Mouse (Mus musculus): ENCODE results near the gene Rab37. TPM values are rescaled to one million over a fixed set of nuclear protein-coding genes. Genes with fewer than 3 reads are reported as not detected.

The Rab37 gene
- total RNA-seq, 2 experiments from 2014 or later: 0.62 TPM

DNA sequence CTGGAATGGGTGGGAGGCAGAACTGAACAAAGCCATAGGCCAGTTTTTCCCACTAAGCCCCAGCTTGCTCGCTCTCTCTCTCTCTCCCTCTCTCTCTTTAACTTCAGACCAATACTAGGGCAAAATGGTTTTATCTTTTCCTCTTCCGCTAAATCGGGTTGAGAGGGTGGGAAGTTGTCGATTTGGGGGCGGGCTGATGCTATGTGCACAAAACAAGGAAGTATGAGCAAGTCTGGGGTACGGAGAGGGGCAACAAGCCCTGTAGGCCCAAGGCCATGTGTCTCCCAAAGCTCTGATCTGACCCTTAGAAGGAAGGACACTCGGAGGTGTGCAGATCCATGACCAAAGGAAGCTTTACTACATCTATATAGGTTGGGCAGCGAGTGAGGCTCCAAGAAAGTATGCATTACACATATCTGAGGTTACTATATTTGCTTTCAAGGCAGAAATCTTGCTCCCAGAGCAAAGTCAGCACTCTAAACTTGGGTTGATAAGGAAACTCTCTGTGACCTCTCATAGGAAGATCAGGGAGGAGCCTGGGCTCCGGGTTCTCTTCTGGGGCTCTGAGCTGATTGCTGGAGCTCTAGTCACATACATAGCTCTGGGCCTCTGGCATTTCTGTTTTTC is 70.5 kb downstream of the Rab37 start:
- intact Hi-C loops (cut with DNase I; ENCODE audit: low total_unique reads): no loop called here
- no peak for DNase-seq

DNA sequence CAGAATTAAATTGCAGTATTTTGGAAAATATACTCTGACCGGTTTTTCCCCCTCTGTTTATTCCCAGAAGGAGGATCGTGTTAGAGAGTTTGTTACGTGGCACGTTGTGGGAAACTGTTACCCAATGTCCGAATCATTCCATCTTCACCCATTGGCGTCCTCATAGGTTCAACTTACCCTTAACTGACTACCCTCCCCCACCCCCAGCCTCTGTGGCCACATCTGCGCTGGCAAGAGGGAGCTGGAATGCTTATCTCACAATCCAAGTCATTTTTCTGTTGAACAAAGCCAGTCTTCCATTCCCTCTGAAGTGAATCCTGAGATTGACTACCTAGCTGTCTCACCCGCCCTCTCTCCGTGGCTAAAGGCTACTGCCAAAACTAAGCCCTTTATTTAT is 71.0 kb downstream of the Rab37 start:
- intact Hi-C loops (cut with DNase I; ENCODE audit: low total_unique reads): no loop called here
- no peak for DNase-seq

DNA sequence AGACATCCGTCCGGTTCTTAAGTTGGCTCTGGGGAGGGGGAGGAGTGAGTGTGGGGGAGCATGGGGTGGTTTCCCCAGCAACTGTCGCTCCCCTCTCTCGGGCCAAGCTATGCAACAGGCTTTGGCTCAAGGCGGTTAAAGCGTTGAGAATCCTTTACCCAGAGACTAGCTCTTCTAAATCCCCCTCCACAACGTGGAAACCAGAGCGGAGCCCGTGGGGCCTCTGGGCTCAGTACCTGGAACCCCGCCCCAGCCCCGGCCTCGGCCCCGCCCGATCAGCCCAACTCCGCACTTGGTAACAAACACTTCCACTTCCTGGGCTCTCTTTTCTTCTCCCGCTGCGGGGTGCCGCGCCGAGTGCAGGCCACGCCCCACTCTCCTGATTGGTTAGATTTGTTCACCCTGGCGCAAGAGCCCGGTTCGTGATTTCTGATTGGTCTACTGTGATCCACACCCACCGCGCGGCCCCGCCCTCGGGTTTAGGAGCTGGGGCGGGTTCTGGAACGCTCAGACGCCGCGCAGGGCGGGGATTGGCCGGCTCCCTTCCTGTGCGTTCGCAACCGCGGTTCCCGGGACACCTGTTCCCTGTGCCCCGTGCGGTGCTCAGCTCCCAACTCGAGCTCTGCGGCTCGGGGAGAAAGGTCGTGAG is 71.7 kb downstream of the Rab37 start, which contains the start of gene Slc9a3r1:
TSS of gene Slc9a3r1 (plus strand) at position 510 of the 649 bp plus-strand sequence.
- intact Hi-C loops (cut with DNase I; ENCODE audit: low total_unique reads): no loop called here
- peak; percentile 98 for DNase-seq

DNA sequence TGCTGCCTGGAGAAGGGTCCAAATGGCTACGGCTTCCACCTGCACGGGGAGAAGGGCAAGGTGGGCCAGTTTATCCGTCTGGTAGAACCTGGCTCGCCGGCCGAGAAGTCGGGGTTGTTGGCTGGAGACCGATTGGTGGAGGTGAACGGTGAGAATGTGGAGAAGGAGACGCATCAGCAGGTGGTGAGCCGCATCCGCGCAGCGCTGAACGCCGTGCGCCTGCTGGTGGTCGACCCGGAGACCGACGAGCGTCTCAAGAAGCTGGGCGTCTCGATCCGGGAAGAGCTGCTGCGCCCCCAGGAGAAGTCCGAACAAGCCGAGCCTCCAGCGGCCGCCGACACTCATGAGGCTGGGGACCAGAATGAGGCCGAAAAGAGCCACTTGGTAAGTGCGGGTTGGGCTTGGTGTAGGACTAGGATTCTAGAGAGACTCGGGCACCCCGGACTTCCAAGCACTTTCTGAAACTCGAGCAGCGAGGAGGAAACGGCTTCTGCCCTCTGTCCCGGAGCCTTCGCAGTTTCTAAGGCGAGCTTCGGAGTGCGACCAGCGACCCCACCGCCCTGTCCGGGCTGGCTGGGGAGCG is 72.4 kb downstream of the Rab37 start:
- intact Hi-C loops (cut with DNase I; ENCODE audit: low total_unique reads): no loop called here
- DNase-seq: peak; percentile 45

DNA sequence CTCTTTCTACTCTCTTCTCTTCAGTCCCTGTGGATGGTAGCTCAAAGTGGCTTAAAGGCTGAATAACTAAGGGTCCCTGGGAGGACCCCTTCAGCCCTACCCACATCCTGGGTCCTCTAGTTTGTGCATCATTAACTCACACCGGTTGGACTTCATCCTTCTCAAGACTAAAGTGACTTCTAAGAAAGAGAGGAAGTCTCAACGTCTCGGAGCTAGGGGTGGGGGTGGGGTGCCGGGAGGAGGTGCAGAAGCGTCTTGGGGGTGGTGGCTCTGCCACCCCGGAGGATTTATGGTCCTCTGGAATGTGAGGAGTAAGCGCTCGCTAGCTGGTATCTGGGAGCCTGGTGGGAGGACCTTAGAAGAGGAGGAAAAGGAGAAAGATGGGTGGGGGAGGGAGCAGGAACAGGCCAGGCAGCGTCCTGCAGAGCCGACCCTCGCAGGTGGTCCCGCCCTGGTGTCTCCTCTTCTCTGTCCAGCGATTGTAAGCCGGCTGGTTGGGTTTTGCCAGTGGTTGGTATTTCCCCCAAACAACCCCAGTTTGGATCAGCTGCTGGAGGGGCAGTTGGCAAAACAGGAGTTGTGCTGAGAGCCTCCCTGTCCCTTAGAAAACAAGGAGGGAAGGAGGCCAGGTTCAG is 73.2 kb downstream of the Rab37 start:
- no peak for DNase-seq
- intact Hi-C loops (cut with DNase I; ENCODE audit: low total_unique reads): no loop called here

DNA sequence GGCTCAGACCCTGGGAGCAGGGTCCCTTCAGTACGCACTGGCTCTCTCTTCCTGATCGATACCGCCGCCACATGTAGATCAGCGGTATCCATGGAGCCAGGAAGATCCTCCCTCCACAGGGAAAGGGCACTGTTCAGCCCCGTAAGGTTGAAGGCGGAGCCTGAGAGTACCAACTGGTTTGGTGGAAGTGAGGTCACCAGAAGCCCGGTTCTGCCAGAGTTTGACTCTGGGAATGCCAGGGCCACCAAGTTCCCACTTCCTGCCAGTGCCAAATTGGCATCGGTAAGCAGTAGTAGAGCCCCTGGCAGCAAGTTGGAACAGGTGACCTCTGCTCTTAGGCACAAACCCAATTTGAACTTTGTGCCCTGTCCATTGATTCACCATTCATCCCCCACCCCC is 73.7 kb downstream of the Rab37 start:
- intact Hi-C loops (cut with DNase I; ENCODE audit: low total_unique reads): no loop called here
- no peak for DNase-seq

DNA sequence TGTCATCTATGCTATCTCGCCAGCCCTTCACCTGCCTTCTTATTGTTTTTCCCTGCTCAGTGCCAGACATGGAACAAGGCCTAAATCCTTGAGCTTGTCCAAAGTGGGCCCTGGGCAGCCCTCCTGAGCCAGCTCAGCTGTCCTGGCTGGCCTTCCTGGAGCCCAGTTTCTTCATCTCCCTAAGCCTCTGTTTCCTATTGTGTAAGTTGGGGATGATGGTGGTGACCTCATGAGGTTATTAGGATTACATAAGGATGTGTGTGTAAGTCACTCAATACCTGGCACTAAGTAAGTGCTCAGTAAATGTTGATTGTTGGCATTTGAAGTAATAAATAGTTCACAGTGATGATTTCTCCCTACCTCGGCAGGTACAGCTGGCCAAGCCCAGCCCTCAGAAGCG is 75.5 kb downstream of the Rab37 start:
- intact Hi-C loops (cut with DNase I; ENCODE audit: low total_unique reads): no loop called here
- DNase-seq: no peak

DNA sequence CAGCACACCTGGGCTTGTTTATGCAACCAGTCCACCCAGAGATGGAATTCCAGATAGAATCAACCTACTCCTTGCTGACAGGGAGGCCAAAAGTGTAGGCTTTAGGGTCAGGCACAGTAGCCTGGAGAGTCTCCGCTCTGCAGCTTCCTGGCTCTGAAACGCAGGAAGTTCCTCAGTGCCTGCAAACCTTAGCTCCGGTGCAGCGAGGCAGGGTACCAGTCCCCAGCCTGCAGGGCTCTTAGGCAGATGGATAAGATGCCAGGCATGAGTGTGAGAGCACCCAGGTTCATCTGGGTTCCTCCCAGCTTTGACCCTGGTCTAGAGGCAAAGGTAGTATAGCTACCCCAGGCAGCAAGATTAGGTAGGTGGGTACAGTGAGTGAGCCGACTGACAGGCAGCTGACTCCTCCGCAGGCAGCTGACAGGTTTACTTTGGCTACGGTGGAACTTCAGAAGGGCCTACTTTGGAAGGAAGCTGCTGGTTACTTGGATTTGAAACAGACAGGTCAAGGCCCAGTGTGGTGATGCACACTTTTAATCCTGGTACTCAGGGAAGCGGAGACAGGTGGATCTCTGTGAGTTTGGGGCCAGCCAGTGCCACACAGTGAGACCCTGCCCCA is 76.5 kb downstream of the Rab37 start:
- DNase-seq: no peak
- intact Hi-C loops (cut with DNase I; ENCODE audit: low total_unique reads): no loop called here

DNA sequence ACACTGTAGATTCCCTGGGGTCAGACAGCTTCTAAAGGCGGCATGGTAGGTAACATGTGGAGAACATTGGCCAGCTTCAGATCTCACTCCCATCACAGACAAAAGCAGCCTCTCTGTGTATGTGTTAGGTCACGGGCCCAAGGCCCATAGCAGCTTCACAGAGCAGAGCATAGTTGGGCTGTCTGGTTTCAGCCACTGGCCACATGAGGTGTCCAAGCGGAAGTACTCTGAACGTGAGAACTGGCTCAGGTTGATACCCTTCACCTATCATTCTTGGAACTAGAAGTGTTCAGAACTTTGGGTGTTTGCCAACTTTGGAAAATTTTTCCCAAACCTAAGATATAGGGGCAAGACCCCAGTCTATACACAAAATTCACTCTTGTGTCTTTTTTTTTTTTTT is 78.2 kb downstream of the Rab37 start:
- intact Hi-C loops (cut with DNase I; ENCODE audit: low total_unique reads): no loop called here

DNA sequence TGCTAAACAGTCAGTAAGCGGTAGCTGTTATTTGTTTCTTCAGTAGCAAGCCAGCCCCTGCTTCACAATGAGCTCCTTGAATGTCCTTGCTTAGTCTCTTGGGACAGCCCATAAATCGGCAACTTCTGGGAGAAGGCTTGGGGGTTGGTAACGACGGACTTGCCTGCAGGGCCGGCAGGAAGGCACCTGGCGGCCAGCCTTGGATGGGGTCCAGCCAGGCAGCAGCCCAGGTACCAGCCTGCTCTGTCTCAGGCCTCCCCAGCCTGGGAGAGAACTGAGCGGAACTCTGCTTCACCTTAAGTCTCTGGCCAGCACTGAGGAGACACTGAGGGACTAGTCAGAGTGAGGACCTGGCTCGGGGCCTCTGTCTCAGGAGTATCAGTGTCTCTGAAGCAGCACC is 79.9 kb downstream of the Rab37 start:
- DNase-seq: no peak
- intact Hi-C loops (cut with DNase I; ENCODE audit: low total_unique reads): no loop called here

More for the DNA sequence above, 78.2 kb downstream of the Rab37 start:
- no peak for DNase-seq

DNA sequence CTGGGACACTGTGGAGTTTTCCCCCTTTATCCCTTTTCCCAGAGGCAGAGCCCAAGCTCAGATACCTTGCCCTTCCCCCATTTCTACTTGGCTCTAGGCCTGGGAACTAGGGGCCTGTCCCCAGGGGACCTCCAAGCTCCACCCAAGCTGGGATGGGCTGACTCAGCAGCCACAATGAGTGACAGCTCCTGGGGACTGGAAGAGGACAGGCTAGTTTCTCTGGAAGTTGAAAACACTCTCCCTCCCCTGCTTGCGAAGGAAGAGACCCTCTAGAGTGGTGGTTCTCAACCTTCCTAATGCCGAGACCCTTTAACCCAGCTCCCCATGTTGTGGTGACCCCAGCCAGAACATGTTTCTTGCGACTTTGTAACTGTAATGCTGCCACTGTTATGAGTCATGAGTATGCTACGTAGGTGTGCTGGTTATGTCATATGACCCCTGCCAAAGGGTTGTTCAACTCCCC is 81.6 kb downstream of the Rab37 start:
- intact Hi-C loops (cut with DNase I; ENCODE audit: low total_unique reads): no loop called here
- no peak for DNase-seq

DNA sequence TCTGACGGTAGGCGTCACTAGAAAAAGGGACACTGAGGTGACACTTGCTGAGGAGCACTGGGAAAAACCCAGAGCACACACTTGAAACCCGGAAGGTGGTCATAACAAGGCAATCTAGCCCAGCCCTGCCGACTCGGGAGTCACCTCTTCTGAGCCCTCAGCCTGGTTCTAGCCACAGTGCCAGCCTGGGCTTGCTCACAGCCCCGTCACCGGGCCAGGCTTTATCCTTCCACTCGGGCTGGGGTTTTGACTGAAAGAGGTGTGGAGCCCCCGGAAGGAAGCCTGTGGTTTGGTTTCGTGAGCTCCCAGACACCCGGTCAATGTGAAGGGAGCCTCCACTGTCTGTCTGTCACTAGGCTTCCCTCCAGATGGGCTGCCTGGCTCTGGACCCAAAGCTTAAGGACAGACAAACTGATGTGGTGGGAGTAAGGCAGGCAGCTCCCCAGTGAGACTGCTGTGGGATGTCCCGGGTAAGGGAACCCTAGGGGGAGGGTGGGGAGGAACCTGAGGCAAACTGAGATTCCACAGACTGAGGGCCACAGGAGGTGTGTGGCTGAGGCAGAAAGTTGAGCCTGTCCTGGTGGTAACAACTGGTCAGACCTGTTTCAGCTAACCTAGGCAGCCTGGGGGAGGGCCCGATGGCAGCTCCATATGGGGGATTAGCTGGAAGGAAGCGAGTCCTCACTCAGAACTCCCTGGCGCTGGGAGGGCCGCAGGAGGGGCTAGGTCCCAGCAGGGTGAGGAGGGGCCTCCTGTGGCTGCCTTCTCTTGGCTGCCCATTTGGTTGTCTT is 82.5 kb downstream of the Rab37 start:
- intact Hi-C loops (cut with DNase I; ENCODE audit: low total_unique reads): no loop called here
- DNase-seq: no peak

DNA sequence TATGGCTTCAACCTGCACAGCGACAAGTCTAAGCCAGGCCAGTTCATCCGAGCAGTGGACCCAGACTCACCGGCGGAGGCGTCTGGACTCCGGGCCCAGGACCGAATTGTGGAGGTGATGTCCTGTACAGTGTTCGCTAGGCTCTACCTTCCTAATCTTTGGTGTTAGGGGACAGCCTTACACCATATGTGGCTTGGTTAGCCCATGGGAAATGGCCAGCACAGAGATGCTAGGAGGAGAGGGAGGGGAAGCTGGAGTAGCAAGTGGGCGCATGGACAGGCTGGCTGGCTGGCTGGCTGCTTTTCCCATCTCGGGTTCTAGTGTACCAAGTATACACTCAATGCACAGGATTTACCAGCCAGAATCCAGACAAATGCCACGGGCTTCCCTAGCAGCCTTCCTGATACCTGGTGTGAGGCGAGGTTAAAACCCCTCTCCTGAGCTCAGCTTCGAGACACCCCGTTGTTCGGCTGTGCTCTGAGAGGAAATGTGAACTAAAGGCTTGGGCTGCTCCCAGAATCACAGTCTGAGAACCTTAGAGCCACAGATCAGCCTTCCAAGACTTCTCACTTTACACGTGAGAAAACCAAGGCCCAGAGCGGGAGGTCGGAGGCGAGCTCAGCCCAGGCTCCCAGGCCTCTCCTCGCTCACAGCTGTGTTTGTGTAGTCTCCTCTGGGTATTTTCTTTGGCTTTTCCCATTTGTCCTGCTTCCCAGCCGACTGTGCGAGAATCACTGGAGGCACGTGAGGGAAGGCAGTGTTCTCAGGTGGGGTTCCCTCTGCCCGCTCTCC is 85.4 kb downstream of the Rab37 start:
- peak; percentile 40 for DNase-seq
- intact Hi-C loops (cut with DNase I; ENCODE audit: low total_unique reads): no loop called here

DNA sequence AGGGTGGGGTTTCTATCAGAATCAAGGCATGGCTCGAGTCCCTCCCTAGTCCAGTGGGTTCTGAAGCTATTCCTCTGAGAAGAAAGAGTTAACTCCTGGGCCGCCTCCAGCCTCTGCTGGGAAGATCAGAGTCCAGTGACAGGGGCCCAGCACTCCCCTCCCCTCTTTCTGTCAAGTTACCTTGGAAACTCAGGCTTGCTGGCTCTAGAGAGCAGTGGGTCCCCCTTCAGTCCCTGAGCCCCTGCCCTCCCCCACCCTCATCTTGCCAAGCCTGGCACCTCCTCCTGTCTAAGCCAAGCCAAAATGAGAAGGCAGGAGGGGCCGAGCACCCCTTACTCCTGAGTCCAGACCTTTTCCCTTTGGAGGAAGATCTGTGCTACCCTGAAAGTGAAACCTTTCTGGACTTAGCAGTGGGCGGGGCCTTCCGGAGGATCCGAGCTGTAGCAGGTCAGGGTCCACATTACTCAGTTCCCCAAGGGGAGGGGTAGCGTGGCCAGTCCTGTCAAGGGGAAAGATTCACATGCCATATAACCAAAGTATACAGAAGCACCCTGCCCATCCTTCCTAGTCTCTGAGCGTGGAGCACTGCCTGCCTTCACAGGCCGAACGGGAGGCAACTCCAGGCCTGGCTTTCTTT is 86.4 kb downstream of the Rab37 start:
- DNase-seq: no peak
- intact Hi-C loops (cut with DNase I; ENCODE audit: low total_unique reads): no loop called here

DNA sequence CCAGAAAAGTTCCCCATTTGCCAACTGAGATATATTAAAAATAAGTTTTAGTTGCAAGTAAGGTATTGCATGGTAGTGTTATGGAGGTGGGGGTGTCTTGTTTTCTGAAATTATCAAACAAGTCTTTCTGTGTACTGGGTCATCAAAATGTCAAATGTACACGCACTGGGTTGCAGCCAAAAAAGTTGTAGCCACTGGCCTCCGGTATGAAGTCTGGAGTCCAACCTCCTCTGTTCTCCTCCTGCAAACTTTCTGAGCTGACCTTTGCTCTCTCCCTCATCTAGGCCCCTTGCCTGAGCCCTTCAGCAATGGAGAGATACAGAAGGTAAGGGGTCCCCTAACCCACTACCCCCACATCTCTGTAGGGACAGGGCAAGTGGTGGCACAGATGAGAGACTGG is 87.5 kb downstream of the Rab37 start:
- no peak for DNase-seq
- intact Hi-C loops (cut with DNase I; ENCODE audit: low total_unique reads): no loop called here

DNA sequence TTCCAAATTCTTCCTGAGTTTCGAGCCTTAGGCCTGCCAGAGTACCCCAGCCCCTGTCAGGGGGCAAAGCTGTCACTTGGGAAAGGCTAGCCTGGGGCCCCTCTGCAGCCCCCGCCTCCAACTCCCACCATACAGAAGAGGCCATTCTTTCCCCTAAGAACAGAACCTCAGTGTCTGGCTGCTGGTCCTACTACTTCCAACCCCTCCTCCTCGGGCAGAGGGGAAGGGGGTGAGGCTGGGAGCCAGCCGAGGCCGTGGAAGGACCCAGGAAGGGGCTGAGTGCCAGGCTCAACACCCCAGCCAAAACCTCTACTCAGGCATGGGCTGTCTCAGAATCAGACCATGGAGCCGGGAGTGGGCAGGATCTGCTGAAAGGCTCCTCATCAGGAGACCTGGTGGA is 88.0 kb downstream of the Rab37 start:
- intact Hi-C loops (cut with DNase I; ENCODE audit: low total_unique reads): no loop called here

DNA sequence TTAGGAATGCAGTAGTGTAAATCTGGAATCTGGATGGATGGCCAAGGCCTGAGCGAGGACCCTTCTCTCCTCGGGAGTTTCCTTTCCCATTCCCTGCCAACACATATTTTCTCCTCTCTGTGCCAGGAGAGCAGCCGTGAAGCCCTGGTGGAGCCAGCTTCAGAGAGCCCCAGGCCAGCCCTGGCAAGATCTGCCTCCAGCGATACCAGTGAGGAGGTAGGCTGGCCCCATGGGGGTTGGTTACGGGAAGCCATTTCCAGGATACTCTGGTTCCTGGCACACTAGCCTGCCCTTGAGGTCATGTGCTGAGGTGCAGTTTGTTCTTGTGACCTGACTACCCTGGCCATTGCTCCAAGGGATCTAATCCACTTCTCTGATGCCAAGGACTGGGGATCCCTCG is 88.7 kb downstream of the Rab37 start:
- DNase-seq: no peak
- intact Hi-C loops (cut with DNase I; ENCODE audit: low total_unique reads): no loop called here

More for the DNA sequence above, 88.0 kb downstream of the Rab37 start:
- DNase-seq: no peak

DNA sequence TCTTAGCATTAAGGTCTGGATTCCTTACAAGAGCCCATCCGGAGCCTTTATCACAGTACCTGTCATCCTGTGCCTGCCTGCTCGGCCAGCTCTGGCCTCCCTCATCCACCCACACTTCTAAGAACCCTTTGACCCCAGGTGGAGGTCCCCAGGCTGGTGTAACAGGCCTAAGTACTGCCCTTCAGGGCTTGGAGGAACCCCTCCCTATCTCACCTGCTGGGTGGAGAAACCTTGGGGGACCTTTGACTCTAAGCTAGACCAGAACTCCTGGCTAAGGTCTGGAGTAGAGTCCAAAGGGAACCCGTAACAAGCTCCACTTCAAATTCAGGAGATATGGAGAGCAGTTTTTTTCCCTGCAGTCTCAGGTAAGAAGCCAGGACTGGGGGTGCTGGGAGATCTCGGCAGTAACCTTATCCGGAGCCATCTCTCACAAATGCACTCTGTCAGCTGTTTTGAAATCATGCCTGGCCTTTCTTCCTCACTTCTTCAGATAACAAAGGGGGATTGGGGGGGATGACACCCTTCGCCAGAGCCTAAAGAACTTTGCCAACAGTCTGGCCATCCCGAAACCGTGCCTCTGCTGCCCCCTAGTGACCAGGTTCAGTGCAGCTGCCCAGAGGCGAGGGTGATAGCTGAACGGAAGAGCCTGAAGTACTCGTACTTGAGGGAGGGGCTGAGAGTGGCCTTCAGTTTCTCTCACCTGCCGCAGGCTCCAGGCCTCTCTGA is 90.8 kb downstream of the Rab37 start:
- DNase-seq: peak; percentile 78
- intact Hi-C loops (cut with DNase I; ENCODE audit: low total_unique reads): no loop called here

Data from gastrocnemius, postnatal 14 days (tissue).